Mouse (Mus musculus): ENCODE results near the gene Kirrel2. TPM values are rescaled to one million over a fixed set of nuclear protein-coding genes. Genes with fewer than 3 reads are reported as not detected.

Gene Kirrel2
- polyA plus RNA-seq, 1 experiment from 2014 or later: 0.20 TPM

DNA sequence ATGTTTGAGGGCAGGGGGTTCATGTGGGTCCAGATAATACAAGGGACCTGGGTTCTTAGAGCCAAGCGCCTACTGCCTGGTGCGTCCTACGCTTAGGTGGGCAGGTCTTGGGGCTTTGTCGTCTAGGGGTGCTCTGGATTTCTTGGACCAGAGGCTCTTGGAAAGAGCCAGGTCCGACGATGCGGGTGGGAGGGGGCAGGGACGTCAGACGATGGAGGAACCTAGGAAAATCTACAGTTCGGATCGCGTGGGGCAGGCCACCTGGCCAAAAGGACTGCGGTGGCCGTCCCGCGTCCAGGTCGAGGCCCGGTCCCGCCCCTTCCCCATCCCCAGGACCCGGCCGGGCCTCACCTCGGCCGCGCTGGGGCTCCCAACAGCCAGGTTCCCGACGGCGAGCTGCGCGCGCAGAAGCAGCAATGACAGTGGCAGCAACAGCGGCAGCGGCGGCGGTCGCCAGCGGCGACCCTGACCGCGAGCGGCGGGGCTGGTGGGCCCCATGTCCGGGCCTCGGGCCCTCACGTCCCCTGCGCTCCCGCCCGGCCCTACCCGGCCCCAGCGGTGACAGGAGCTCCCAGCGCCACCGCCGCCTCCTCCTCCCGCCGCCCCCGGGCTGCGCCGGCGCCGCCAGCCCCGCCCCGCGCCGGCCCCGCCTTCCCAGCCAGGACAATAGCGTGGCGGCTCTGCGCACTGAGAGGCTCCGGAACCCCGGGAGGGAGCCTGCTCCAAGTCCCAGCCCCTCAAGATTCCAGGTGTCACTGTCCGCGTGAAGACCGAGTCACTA, 12.3 kb downstream of the Kirrel2 start, which contains the start of gene Aplp1:
Gene Aplp1, minus strand, starts transcription at position 565 of the 781 bp plus-strand sequence.
- peak within 1 kb of the TSS; percentile 50; the same call in 1 of the 2 replicates for H3K9ac ChIP-seq
- WGBS (ENCODE audit: insufficient replicate concordance): under 1% methylated on average over 72 of the region's 72 CpGs
- H3K36me3 ChIP-seq: no peaks in the 10 kb centered on the region
- peak within 1 kb of the TSS; percentile 73 for H3K4me2 ChIP-seq
- peaks cover 16% of the 10 kb centered on the region for H3K4me1 ChIP-seq (replicated peaks)
- ATAC-seq (ENCODE audit: low read depth) (peak; percentile 47), DNase-seq (no peak)
- H3K4me3 ChIP-seq (replicated peaks): peak within 1 kb of the TSS; percentile 61
- H3K27me3 ChIP-seq: peaks cover 46% of the 10 kb centered on the region
- peaks cover 4% of the 10 kb centered on the region; the same call in 1 of the 2 replicates for H3K9me3 ChIP-seq (replicated peaks)
- no peak within 1 kb of the TSS for H3K27ac ChIP-seq

DNA sequence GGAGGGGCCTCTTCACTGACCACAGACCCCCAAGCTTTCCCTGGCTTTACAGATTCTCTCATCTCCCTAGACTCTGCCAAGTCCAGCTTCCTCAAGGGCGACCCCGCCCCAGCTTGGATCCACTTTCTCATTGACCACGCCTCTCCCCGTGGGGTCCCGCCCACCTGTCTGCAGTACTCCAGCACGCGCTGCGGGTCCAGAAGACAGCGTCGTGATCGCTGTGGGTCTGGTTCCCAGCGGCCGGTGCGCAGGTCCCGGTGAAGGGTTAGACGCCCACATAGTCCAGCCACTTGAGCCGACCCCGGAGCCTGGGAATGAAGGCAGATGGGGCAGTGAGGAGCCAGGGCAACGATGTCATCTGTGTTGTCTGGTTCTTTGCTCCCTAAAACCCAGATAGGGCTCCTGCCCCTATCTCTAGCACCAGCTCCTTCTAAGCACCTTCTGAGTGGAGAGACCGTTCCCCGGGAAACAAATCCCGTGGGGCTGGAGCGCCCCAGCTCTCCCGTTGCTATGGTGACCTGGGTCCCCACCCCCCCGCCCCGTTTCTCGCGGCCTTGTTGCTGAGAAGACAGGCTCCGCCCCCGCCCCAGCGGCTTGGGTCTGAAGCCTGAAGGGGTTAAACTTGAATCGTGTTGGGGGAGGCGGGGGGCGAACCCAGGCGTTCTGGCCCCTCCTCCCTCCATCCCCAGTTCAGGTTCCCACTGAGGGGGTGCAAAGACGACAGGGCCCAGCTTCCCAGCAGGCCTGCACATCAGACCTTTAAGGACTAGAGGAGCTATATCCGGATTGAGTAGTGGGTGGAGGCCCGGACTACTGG, 13.1 kb downstream of the Kirrel2 start:
- peak overlapping the region; percentile 73 for H3K4me2 ChIP-seq
- H3K36me3 ChIP-seq: no peaks in the 10 kb centered on the region
- DNase-seq: no peak
- peak overlapping the region; percentile 61 for H3K4me3 ChIP-seq (replicated peaks)
- H3K27ac ChIP-seq: no peak overlapping the region
- peaks cover 51% of the 10 kb centered on the region for H3K27me3 ChIP-seq
- peaks cover 16% of the 10 kb centered on the region for H3K4me1 ChIP-seq (replicated peaks)
- WGBS (ENCODE audit: insufficient replicate concordance): 2% methylated on average over 38 of the region's 38 CpGs
- no peak for ATAC-seq (ENCODE audit: low read depth)
- peaks cover 4% of the 10 kb centered on the region; the same call in 1 of the 2 replicates for H3K9me3 ChIP-seq (replicated peaks)
- 0 out of 2 replicates have a peak overlapping the region, but pooled peaks have one; percentile 50 for H3K9ac ChIP-seq

DNA sequence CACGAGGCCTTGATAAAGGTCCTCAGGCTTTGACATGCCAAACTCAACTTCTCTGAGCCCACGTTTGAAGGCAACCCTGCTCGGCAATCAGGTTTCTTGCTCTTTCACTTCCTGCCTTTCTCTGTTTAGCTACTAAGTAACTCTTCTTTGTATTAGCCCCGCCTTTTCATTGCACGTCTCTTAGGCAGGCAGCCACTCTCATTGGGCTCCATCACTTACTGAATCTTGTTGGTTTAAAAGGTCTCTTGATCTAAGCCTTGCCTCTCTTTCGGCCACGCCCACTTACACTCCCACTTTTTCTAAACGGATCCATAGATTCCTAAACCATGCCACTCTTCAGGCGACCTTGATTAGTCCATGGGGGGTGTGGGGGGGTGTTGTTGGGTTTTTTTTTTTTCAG, 13.8 kb downstream of the Kirrel2 start:
- Histone ChIP-seq H3K27me3 (peaks cover 55% of the 10 kb centered on the region), H3K9ac (no peak overlapping the region), H3K9me3 (replicated peaks) (peaks cover 4% of the 10 kb centered on the region; the same call in 1 of the 2 replicates), H3K27ac (no peak overlapping the region), H3K36me3 (no peaks in the 10 kb centered on the region), H3K4me2 (peak overlapping the region; percentile 73; the same call in 1 of the 2 replicates), H3K4me3 (replicated peaks) (no peak overlapping the region), H3K4me1 (replicated peaks) (peaks cover 16% of the 10 kb centered on the region)
- 13% methylated on average over 9 of the region's 9 CpGs for WGBS (ENCODE audit: insufficient replicate concordance)
- ATAC-seq (ENCODE audit: low read depth): no peak
- DNase-seq: no peak

DNA sequence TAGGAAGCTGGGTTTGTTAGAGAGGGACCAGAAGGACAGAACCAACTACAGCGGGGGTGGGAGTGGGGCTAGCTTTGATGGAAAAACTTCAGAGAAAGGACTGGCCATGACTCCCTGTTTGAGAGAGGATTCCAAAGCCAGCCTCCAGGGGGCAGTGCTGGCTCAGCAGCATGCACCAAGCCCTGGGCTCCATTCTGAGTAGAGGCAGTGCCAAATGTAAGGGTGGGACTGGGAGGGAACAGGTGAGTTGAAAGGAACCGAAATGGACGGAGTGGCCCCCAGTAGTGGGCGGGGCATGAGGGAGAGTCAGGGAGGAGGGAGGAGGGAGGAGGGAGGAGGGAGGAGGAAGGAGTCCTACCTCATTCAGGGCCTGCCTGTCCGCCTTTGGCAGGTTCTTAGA, 16.8 kb downstream of the Kirrel2 start:
- Histone ChIP-seq H3K27me3 (peaks cover 69% of the 10 kb centered on the region), H3K9ac (no peak overlapping the region), H3K27ac (no peak overlapping the region), H3K4me3 (replicated peaks) (no peak overlapping the region), H3K4me2 (no peak overlapping the region), H3K4me1 (replicated peaks) (peaks cover 16% of the 10 kb centered on the region), H3K9me3 (replicated peaks) (no peaks in the 10 kb centered on the region), H3K36me3 (no peaks in the 10 kb centered on the region)
- 42% methylated on average over 2 of the region's 5 CpGs for WGBS (ENCODE audit: insufficient replicate concordance)
- DNase-seq (no peak), ATAC-seq (ENCODE audit: low read depth) (no peak)

DNA sequence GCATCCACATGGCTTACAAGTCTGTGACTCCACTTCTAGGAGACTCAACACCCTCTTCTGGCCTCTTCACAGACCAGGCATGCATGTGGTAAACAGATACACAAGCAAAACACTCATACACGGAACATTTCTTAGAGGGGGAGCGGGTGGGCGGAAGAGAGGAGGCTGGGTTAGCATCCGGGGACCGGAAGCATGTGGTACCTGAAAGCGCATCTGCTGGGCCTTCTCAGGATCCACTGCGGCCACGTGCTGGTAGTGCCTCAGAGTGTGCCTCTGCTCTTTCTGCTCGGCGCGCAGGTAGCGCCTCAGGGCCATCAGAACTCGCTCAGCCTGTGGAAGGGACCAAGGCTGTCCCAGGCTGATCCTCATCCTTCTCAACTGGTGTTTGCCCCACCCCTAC, 17.8 kb downstream of the Kirrel2 start:
- Histone ChIP-seq H3K4me2 (no peak overlapping the region), H3K4me3 (replicated peaks) (no peak overlapping the region), H3K36me3 (no peaks in the 10 kb centered on the region), H3K9ac (no peak overlapping the region), H3K4me1 (replicated peaks) (peaks cover 8% of the 10 kb centered on the region), H3K9me3 (replicated peaks) (no peaks in the 10 kb centered on the region), H3K27me3 (peaks cover 69% of the 10 kb centered on the region), H3K27ac (no peak overlapping the region)
- no peak for DNase-seq
- WGBS (ENCODE audit: insufficient replicate concordance): 61% methylated on average over 13 of the region's 13 CpGs
- ATAC-seq (ENCODE audit: low read depth): no peak

DNA sequence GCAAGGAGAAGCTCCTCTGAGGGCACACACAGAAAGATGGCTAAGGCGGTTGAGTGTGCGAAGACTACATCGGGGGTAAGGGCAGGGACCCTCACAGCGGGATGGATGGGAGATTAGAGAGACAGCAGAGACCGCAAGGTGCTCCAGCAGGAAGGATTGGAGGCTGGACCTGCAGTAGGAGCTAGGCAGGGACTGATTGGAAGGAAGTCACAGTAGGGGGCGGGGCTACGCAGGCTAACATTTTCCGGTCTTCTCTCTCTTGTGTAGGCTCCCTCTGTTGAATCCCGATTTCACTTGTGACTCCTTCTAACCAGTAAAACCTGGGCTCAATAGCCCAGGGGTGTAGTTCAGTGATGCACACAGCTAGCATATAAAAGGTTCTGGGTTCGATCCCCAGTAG, 20.6 kb downstream of the Kirrel2 start:
- H3K4me2 ChIP-seq: no peak overlapping the region
- H3K4me3 ChIP-seq (replicated peaks): no peak overlapping the region
- ATAC-seq (ENCODE audit: low read depth): no peak
- H3K36me3 ChIP-seq: no peaks in the 10 kb centered on the region
- no peak overlapping the region for H3K9ac ChIP-seq
- DNase-seq: no peak
- no peaks in the 10 kb centered on the region for H3K9me3 ChIP-seq (replicated peaks)
- H3K27me3 ChIP-seq: peaks cover 41% of the 10 kb centered on the region
- H3K4me1 ChIP-seq (replicated peaks): no peaks in the 10 kb centered on the region
- H3K27ac ChIP-seq: no peak overlapping the region
- 13% methylated on average over 10 of the region's 10 CpGs for WGBS (ENCODE audit: insufficient replicate concordance)

DNA sequence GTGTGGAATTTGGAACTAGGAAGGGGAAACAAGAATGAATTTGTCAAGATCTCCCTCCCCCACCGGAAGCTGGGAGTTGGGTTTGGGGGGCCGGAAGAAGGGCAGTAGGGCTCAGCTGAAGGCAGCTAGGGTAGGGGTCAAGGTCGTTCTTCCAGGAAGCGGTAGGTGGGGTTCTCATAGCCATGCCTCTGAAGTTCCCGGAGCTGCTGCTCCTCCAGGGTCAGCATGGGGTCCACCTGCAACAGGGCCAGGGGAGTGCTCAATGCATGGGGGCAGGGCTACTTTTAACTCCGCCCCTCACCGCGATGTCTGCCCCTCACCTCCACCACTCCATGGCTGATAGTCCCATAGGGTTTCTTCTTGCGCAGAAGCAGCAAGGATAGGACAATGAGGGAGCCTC, 22.3 kb downstream of the Kirrel2 start:
- Histone ChIP-seq H3K4me3 (replicated peaks) (no peak overlapping the region), H3K4me1 (replicated peaks) (no peaks in the 10 kb centered on the region), H3K27ac (no peak overlapping the region), H3K9ac (no peak overlapping the region), H3K36me3 (no peaks in the 10 kb centered on the region), H3K27me3 (peaks cover 41% of the 10 kb centered on the region), H3K9me3 (replicated peaks) (no peaks in the 10 kb centered on the region), H3K4me2 (no peak overlapping the region)
- 24% methylated on average over 9 of the region's 9 CpGs for WGBS (ENCODE audit: insufficient replicate concordance)
- no peak for ATAC-seq (ENCODE audit: low read depth)
- no peak for DNase-seq

DNA sequence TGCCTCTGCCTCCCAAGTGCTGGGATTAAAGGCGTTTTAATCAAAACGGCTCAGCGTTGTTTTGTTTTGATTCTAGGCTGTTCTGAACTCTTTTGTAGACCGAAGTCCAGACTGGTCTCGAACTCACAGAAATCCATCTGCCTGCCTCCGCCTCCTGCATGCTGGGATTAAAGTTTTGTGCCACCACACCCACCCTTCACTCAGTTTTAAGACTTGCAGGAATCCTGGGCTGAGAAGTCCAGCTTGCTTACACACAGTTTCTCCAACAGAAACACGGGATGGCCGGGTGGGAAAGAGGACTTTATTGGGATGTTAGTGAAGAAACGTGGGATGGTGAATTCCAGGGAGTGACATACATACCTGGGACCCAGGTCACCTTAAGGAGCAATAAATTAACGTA, 22.8 kb downstream of the Kirrel2 start:
- Histone ChIP-seq H3K4me3 (replicated peaks) (no peak overlapping the region), H3K9ac (no peak overlapping the region), H3K9me3 (replicated peaks) (no peaks in the 10 kb centered on the region), H3K27ac (no peak overlapping the region), H3K4me2 (no peak overlapping the region), H3K4me1 (replicated peaks) (no peaks in the 10 kb centered on the region), H3K36me3 (no peaks in the 10 kb centered on the region), H3K27me3 (peaks cover 37% of the 10 kb centered on the region)
- 47% methylated on average over 10 of the region's 10 CpGs for WGBS (ENCODE audit: insufficient replicate concordance)
- DNase-seq (no peak), ATAC-seq (ENCODE audit: low read depth) (no peak)

DNA sequence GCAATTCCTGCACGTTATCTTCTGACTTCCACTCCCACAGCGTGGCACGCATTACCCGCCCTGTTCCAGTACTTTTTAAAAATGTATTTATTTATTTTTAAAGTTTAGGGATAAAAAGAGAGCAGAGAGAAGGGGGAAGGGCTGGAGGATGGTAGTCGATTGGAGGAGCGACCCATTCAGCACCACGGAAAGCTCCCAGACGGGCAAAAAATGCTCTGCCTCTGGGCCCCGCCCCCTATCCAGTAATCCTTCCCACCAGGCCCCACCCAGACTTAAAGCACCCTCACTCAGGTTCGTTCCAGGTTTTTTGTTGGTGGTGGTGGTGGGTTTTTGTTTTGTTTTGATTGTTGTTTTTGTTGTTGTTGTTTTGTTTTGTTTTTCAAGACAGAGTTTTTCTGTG, 23.3 kb downstream of the Kirrel2 start:
- Histone ChIP-seq H3K9ac (no peak overlapping the region), H3K9me3 (replicated peaks) (no peaks in the 10 kb centered on the region), H3K4me1 (replicated peaks) (no peaks in the 10 kb centered on the region), H3K27ac (no peak overlapping the region), H3K4me3 (replicated peaks) (no peak overlapping the region), H3K27me3 (peaks cover 36% of the 10 kb centered on the region), H3K36me3 (no peaks in the 10 kb centered on the region), H3K4me2 (no peak overlapping the region)
- ATAC-seq (ENCODE audit: low read depth) (no peak), DNase-seq (no peak)
- WGBS (ENCODE audit: insufficient replicate concordance): 2% methylated on average over 10 of the region's 10 CpGs

DNA sequence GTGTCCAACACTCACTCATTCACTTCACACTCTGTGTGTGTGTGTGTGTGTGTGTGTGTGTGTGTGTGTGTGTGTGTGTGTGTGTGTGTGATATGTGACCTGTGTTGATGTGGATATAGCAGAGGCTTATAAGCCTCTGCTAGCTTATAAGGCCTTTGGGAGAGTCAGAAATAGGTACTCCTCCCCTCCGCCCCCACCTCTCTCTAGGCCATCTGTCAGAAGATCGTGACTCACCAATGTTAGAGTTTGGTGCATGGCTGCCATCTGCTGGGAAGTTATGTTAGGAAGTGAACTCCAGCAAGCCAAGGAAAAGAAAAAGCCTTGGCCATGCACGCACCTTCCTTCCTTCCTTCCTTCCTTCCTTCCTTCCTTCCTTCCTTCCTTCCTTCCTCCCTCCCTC, 25.7 kb downstream of the Kirrel2 start:
- peaks cover 21% of the 10 kb centered on the region for H3K27me3 ChIP-seq
- ATAC-seq (ENCODE audit: low read depth): no peak
- H3K4me1 ChIP-seq (replicated peaks): no peaks in the 10 kb centered on the region
- no peak for DNase-seq
- no peak overlapping the region for H3K9ac ChIP-seq
- peaks cover 7% of the 10 kb centered on the region for H3K36me3 ChIP-seq
- 21% methylated on average over 3 of the region's 3 CpGs for WGBS (ENCODE audit: insufficient replicate concordance)
- no peak overlapping the region for H3K27ac ChIP-seq
- H3K4me2 ChIP-seq: no peak overlapping the region
- no peak overlapping the region for H3K4me3 ChIP-seq (replicated peaks)
- H3K9me3 ChIP-seq (replicated peaks): no peaks in the 10 kb centered on the region

DNA sequence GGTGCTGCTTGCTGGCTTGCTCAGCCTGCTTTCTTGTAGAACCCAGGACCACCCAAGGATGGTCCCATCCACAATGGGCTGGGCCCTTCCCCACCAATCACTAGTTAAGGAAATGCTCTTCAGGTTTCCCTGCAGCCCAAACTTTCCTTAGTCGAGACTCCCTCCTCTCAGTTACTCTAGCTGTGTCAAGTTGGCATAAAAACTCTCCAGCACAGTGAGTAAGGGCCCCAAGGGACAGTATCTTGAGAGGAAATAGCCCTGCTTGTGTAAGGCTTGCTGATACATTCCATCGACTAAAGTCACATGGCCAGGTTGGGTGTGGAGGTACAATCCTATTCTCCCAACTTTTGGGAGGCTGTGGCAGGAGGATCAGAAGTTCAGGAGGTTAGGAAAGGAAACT, 27.3 kb downstream of the Kirrel2 start:
- Histone ChIP-seq H3K4me3 (replicated peaks) (no peak overlapping the region), H3K36me3 (peaks cover 20% of the 10 kb centered on the region), H3K27ac (no peak overlapping the region), H3K27me3 (peaks cover 5% of the 10 kb centered on the region), H3K4me1 (replicated peaks) (no peaks in the 10 kb centered on the region), H3K4me2 (no peak overlapping the region), H3K9me3 (replicated peaks) (no peaks in the 10 kb centered on the region), H3K9ac (no peak overlapping the region)
- no peak for ATAC-seq (ENCODE audit: low read depth)
- 26% methylated on average over 2 of the region's 2 CpGs for WGBS (ENCODE audit: insufficient replicate concordance)
- DNase-seq: no peak
